Mouse (Mus musculus): ENCODE data around the gene Dgkb.

The Dgkb gene

DNA sequence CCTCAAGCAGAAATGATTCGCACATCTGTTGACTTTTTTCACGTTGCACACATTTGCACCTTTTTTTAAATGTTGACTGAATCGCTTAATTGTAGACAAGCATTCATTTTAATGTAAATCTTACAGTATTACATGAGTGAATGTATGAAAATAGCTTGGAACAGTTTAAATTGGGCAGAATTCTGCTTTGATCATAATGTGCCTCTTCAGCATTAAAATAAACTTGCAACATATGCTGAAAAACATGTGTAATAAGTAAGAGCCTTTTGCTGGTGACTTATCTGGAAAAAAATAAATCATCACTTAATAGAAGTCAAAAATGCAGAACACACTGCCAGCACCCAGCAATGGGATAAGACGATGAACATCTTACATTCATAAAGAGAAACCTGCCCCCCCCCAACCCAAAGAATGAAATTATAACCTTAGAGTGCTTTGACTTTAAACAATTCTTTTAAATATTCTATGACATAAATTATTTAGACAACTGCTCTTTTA lies 768.9 kb downstream of the Dgkb start:
- in situ Hi-C loops (cut with MboI, MseI), result no loop called here

DNA sequence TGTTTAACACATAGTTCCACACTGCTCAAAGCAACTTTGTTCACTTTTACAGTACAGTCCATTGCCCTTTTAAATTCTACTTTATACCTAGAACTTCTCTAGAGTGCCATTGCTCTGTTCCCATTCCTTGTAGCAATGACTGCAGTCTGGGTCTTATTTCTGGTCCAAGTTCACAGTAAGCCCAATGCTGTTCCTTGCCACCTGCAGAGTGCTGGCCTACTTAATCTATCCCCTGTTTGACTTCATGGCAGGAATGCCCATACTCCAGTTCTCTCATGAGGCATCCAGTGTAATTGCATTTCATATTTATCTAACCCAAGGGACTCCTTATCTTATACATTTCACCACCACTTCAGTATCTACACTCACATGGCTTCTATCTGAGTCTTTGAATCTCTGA lies 772.4 kb downstream of the Dgkb start:
- in situ Hi-C loops (cut with MboI, MseI), result no loop called here

DNA sequence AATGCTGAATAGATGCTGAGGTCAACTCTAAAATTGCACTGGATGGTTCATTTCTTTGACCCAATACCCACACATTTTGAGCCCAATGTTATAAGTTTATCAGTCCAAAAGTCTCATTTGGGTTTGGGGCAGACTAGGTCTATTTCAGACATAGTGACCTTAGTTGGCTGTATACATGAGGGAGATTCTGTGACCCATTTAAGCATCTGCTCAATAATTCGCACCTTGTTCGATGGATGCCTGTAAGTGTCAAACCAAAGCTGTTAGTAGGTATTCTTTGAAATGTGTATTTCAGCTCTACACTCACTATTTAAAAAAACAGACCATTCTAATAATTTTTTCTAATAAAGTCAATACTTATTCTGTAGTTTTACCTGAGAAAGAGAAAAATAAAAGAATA lies 776.1 kb downstream of the Dgkb start:
- in situ Hi-C loops (cut with MboI, MseI), result no loop called here

DNA sequence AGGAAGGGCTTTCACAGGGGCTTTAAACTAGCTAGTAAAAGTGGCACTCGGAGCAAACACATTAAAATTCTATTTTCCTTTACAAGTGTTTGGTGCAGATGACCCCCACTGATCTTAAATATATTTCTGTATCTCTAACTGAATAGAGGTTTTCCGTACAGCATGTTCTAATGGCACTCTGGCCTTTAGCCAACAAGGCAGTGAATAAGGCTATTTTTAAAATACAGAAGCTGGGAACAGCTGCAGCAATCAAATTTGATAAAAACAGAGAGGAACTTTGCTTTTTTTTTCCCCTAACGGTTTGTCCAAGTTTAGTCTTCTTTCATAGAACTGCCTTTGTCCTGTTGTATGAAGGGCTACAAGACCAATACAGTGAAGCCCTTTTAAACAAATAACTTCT lies 776.5 kb downstream of the Dgkb start:
- in situ Hi-C loops (cut with MboI, MseI), result no loop called here

DNA sequence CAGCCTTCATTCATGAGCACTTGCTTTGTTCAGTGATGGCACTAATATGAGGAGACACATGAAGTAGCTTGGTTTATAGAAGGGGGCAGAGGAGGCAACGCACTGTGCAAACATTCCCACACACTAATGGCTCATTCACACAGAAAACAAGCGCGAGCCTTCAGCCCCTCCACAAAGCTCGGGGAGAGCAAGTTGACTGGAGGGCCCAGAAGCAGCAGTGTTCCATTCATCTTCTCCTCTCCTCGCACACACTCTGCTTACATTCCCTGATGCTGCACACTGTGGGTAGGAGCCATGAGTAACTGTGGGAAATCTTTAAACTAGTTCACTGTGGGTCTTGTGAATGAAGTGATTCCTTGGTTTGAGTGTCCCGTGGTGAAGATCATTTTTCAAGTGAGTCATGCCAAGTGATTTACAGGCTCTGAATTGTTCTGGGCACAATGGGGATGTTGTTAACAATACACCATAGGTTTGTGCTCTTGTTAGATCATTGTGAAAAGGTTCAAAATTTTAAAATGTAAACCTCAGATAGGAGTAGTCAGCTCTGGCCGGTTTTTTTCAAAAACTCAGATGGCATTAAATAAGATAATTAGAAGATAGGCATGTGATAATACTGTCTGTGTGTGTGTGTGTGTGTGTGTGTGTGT lies 779.0 kb downstream of the Dgkb start:
- in situ Hi-C loops (cut with MboI, MseI), result no loop called here

DNA sequence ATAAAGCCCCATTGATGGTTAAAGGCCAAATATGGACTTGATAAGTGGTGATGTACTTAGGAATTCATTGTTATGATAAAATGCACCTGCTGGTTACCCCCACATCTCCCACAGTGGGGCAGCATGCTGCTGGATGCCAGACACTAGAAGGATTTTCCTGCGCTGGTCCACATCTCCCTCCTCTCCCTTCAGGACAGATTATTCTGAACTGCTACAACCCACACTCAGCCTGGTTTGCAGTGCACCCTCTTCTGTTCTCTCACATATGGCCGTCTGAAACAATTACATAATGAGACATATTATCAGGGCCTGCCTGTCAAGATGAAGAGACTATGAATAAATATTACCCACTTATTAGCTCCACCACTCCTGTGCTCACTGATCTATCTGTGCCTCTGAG lies 780.6 kb downstream of the Dgkb start:
- in situ Hi-C loops (cut with MboI, MseI), result no loop called here

DNA sequence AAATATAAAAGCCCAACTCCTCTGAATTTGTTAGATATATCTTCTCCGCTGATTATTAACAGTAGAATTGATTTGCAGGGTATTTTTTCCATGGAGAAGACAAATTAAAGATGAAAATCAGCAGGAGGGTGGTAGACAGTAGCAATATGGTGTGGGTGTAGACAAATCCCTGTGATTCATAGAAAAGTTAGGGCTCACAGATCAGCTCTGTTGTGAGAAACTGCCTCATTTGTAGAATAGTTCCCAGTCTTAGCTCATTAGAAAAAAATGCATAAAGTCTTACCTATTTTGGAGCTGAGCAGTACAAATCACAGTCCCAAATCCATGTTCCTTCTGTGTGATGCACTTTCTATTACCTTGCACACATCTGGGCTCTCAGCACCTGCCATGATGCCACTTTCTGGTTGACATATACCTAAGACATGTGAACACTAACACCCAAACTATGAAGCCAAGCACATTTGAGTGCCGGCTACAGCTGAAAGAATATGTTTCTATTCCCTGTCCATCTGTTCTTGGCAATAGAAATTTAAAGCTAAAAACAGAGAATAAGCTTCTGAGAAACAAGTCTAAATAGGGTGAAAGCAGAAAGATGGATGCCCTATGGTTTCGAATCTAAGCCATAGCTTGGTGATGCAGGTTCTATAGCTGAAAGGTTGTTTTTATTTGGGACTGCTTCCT lies 782.8 kb downstream of the Dgkb start:
- in situ Hi-C loops (cut with MboI, MseI), result no loop called here

DNA sequence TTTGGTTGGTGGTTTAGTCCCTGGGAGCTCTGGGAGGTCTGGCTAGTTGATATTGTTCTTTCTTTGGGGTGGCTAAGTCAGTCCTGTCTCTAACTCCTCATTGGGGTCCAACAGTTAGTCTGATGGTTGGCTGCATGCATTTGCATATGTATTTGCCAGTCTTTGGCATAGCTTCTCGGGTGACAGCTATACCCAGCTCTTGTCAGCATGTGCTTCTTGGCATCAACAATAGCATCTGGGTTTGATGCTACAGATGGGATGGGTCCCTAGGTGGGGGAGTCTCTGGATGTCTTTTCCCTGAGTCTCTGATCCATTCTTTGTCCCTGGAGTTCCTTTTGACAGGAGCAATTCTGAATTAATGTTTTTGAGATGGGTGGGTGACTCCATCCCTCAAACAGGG lies 790.6 kb downstream of the Dgkb start:
- in situ Hi-C loops (cut with MboI, MseI), result no loop called here

DNA sequence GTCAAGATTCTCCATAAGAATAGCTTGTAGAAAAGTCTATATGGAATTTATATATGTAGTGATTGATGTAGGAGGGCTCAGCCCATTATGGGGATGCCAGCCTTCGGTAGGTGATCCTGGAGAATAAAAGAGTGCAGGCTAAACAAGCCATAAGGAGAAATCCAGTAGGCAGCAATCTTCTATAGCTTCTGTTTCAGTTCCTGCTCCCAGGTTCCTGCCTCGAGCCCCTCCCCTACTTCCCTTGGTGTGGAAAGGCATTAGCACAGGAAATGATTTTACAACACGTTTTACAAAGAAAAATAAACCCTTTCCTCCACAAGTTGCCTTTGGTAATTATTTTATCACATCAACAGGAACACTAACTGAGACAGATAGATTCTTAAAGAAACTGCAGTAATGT lies 850.7 kb downstream of the Dgkb start:
- in situ Hi-C loops (cut with MboI, MseI), result no loop called here
